Mouse (Mus musculus): ENCODE measurements around the gene Igsf10.
"Not testable (repeated sequence)": the region's sequence is repeated elsewhere in the genome, so short reads cannot be mapped to it uniquely, and the experiment has no call there.

The Igsf10 gene

GRCm38 (mm10) chr3:59344065-59344905, at the start of gene Igsf10:
TSS of gene Igsf10 (minus strand) at chr3:59344394.
- in situ Hi-C loops (cut with MboI): no loop called here

DNA sequence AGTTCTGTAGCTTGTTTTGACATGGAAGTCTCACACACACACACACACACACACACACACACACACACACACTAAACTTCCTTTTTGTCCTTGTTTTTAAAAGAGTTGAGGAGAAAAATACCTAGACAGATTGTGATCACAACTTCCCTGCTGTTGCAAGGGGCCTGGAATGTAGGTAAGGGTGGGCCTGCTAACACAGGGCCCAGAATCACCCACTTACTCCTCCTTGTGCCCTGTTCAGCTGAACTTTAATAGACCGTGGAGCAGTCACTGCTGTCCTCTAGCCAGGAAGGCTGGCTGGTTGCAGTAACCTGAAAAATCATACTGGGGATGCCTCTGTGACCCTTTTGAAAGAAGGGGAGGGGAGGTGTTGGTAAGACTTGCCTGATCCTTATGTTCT, 41.4 kb upstream of the Igsf10 start:
- in situ Hi-C loops (cut with MboI): no loop called here

GRCm38 (mm10) chr3:59385000-59385399, 40.8 kb upstream of the Igsf10 start:
- in situ Hi-C loops (cut with MboI): no loop called here

DNA sequence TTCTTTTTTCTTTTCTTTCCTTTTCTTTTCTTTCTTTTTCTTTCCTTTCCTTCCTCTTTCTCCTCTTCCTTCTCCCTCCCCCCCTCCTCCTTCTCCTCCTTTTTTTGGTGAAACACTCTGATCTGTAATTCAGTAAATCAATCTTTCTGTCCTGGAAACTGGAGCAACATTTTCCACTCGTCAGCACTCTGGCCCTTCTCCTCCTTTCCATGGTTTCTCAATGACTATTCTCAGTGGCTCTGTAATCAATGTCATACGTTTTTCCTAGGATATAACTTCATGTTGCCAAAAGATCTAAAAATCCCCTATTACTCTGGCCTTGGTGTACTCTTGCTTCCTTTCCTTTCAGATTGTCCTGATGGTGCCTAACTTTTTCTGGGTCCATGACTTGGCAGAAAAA, 40.1 kb upstream of the Igsf10 start:
- in situ Hi-C loops (cut with MboI): no loop called here

GRCm38 (mm10) chr3:59378791-59379190, 34.6 kb upstream of the Igsf10 start:
- in situ Hi-C loops (cut with MboI): not testable (repeated sequence)

DNA sequence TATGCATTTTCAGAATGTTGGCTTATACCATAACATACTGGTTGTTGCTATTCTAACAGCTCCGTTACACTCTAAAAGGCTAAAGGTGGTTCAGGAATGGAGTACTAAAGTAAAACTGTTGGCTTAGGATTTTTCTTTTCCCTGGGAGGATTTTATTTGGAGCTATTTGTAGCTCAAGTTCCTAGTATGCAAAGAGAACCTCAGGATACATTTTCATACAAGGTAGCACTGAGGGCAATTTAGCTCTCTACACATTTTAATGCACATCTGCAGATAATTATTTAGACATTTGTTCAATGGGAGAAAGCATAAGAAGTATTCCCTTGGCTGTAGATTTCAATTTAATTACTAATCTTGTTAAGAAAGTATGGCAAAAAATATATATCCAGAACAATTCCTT, 17.7 kb upstream of the Igsf10 start:
- in situ Hi-C loops (cut with MboI): no loop called here

DNA sequence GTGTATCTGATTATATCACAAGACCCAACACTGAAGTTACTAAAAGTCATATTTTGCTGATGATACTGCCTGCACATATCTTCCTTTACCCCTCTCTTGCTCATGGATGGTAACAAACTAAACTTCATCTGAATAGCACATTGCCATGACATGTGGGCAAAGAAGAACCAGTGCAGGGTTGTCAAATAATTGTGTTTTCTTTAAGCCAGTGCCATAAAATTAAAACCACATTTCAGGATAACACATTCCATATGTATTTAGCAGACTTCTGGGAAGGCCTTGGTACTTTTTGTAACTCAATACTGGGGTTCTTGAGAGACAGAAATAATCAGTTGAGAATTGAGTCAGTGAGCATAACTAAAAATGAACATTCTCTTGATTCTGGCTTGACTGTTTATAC, 15.9 kb upstream of the Igsf10 start:
- in situ Hi-C loops (cut with MboI): no loop called here

DNA sequence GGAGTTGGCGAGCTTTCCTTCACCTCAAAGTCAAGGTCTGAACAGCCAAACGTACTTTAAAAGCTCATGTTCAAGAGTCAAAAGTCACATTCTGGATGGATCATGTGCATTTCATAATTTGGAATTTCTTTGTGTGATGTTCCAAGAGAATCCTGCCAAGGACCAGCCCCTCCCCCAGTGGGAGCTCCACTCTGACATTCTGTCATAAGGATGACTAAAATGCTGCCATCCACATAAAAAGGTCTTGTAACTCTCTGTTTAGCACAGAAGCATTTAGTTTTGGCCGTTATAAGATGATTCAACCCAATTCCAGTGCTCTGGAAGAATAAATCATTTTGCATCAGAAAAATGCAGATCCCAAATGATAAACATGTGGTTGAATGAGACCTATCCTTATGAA, 10.0 kb upstream of the Igsf10 start:
- in situ Hi-C loops (cut with MboI): no loop called here

DNA sequence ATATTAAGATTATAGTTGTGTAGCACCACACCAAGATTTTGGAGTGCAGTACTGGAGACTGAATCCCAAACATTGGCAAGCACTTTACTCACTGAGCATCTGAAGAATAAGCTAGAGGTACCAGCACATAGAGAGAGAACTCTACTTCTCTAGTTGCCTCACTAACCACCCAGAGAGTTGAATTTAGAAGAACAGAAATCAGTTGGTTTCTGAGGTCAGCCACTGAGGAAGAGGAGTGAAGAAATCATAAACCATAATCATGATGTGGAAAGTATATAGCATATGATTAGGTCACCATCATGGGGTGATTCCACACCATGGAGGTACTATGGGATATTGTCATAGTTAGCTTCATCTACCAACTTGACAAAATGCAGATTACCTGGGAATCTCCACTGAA, 7.6 kb upstream of the Igsf10 start:
- in situ Hi-C loops (cut with MboI): no loop called here

GRCm38 (mm10) chr3:59343026-59343425, 1.2 kb downstream of the Igsf10 start:
- in situ Hi-C loops (cut with MboI): no loop called here

DNA sequence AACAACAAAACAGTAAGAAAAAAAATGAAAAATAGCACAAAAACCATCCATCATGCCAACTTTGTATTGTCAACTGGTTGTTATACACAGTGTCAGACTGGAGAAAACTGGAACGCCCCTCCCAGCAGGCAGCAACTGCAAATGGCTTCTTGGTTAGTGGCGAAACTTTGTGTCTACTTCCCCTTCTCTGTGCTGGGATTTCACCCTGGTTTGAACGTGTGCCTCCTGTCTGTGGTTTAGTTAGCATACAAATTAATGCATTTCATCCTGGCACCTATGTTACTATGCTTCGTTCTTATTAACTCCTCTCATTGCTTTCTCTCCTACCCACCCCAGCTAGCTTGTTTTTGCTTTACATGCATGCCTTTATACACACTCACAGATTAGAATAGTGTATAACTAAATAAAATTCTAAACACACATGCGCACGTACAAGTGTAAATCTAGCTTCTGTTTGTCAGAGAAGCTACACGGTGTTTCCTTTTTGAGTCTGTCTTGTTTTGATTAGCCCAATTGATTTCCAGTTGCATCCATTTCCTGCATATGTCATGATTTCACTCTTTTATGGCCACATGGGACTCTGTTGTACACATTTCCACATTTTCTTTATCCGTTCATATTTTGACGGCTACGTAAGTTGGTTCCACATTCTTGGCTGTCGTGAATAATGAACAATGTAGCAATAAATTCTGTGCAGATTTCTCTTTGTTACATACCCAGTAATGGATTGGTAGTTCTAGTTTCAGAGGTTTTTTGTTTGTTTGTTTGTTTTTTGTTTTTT, 2.4 kb downstream of the Igsf10 start:
- in situ Hi-C loops (cut with MboI): no loop called here

DNA sequence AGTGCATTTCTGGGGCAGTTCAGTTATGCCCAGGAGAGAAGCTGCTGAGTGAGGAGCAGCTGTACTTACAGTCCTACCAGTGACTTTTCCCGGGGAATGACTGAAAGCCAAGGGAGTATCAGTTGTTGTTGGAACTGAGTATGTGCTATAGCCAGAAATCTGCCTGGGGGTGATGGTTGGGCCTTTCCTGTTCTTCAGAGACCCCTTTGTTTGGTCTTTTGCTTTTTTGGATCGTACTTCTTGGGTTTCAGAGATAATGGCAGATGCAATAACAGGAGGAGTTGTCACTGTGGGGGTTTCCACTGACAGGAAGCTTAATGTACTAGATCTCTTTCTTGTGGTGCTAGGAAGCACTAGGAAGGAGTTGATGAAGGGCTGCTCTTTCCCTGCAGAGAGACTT, 15.7 kb downstream of the Igsf10 start:
- in situ Hi-C loops (cut with MboI): no loop called here

- in situ Hi-C loops (cut with MboI): no loop called here
These were observed 22.8 kb downstream of the Igsf10 start for GRCm38 (mm10) chr3:59321278-59321876.

- in situ Hi-C loops (cut with MboI): no loop called here
These were observed 28.1 kb downstream of the Igsf10 start for GRCm38 (mm10) chr3:59316077-59316476.

- in situ Hi-C loops (cut with MboI): no loop called here
These were observed 31.6 kb downstream of the Igsf10 start for GRCm38 (mm10) chr3:59312610-59313009.

DNA sequence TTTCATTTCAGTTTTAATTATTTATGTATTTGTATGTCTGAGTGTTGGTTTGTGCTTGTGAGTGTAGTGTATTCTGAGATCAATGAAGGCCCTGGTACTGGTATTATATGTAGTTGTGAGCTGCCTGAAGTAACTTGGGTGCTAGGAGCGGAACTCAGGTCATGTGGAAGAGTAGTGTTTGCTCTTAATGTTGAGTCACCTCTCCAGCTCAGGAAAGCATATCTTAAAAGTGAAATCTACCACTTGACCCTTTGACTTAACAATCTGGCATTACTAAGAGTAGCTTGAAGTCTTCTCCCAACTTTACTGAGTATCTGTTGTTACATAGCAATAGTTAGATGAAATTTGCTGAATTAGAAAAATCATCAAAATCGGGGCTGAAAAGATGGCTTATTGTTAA, 38.7 kb downstream of the Igsf10 start:
- in situ Hi-C loops (cut with MboI): no loop called here

DNA sequence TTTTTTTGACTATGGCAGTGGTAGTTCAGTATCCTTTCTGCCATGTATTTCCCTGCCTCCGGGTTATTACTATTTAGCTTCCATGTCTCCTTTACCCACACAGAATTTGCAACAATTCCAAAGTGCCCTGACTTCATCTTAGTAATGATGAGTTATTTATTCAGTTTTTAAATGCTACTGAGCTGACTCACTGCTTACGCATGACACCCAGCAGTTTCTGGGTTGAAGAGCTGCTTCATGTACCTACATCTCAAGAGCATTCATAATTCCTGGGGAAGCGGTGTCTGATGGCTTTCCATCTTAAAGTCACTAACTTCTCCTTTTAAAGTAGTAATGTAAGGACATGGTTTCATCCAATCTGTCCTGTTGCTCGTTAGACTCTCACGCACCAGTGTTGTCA, 39.2 kb downstream of the Igsf10 start:
- in situ Hi-C loops (cut with MboI): no loop called here

DNA sequence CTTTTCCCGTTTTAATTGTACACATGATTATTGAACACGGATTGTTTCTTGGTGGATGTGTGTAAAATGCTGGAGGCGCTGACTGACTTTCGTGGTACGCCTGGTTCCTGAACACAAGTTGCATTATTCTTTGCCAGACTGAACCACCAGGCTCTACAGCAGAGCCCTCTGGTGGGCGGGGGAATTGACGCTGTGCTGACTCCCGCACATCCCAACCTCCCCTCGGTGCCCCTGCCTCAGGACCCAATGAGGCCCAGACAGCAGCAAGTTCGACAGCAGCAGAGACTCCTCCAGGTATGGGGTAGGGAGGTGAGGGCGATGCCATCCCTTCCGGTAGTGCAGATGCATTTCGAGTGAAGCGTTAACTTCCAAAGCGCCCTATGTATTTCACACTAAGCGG, 46.5 kb downstream of the Igsf10 start:
- in situ Hi-C loops (cut with MboI): no loop called here

- in situ Hi-C loops (cut with MboI): no loop called here
These were observed 47.5 kb downstream of the Igsf10 start for GRCm38 (mm10) chr3:59296563-59297130.

DNA sequence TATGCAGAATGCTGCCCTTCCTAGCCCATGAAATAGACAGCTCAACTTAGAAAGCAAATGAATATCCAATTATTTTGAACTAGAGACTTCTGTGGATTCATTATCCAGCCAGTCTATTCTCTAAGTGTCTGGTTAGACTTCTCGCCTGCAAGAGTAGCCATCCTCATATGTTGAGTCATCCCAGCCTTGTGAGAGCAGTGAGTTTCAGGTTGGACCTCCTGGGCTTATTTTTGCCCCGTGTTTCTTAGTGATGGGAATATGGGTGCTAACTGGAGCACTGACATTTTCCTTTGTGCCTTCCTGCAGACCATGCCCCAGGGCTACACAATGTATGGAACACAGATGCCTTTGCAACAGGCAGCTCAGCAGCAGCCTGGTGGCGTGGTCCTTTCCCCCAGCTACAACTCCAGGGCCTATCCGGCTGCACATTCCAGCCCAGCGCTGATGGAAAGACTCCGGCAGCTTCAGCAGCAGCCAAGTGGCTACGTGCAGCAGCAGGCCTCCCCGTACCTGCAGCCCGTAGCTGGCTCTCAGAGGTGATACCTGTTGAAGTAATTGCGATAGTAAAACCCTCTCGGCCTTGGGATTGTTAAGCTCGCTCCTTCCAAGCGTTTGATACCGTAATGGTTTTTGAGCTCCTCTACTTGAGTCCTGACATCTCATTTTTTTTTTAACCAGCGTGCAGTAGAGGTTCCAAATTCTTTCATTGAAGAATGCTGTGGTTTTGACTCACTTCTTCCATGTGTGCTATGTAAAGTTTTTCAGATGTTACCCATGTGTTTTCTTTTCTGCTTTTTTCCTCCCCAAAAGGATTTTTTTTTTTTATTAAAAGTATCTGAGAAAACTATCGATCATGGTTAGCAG, 48.3 kb downstream of the Igsf10 start:
- in situ Hi-C loops (cut with MboI): no loop called here

GRCm38 (mm10) chr3:59293437-59294199, 50.6 kb downstream of the Igsf10 start:
- in situ Hi-C loops (cut with MboI): no loop called here

All from mature B cell (primary cell).